Mouse (Mus musculus): Measurements from ENCODE around the gene Msln. TPM values are rescaled to one million over a fixed set of nuclear protein-coding genes. Genes with fewer than 3 reads are reported as not detected.
"Not testable (repeated sequence)": the region's sequence is repeated elsewhere in the genome, so short reads cannot be mapped to it uniquely, and the experiment has no call there.

The Msln gene
- polyA plus RNA-seq, 1 experiment from 2014 or later = 31.4 TPM

- Histone ChIP-seq H3K9me3 (replicated peaks) (no peaks in the 10 kb centered on the region), H3K4me1 (peaks cover 7% of the 10 kb centered on the region; the same call in 1 of the 2 replicates), H3K27me3 (no peaks in the 10 kb centered on the region), H3K9ac (no peak overlapping the region), H3K27ac (replicated peaks) (no peak overlapping the region), H3K4me3 (replicated peaks) (no peak overlapping the region), H3K36me3 (no peaks in the 10 kb centered on the region), H3K4me2 (replicated peaks) (no peak overlapping the region)
- WGBS = 93% methylated on average over 4 of the region's 4 CpGs
- ATAC-seq (ENCODE audit: insufficient number of reproducible peaks, low FRiP score, low TSS enrichment, low read depth) = no peak
Measured at GRCm38 (mm10) chr17:25748238-25748637, 5.9 kb downstream of the Msln start.

GRCm38 (mm10) chr17:25744311-25744710 lies 9.9 kb downstream of the Msln start:
- ATAC-seq (ENCODE audit: insufficient number of reproducible peaks, low FRiP score, low TSS enrichment, low read depth) = no peak
- Histone ChIP-seq H3K27me3 (no peaks in the 10 kb centered on the region), H3K4me1 (no peaks in the 10 kb centered on the region), H3K9me3 (replicated peaks) (no peaks in the 10 kb centered on the region), H3K4me2 (replicated peaks) (no peak overlapping the region), H3K9ac (no peak overlapping the region), H3K27ac (replicated peaks) (no peak overlapping the region), H3K36me3 (no peaks in the 10 kb centered on the region), H3K4me3 (replicated peaks) (no peak overlapping the region)
- 73% methylated on average over 10 of the region's 10 CpGs for WGBS

- Histone ChIP-seq H3K27me3 (no peaks in the 10 kb centered on the region), H3K4me2 (replicated peaks) (no peak overlapping the region), H3K9me3 (replicated peaks) (no peaks in the 10 kb centered on the region), H3K9ac (no peak overlapping the region), H3K4me1 (no peaks in the 10 kb centered on the region), H3K27ac (replicated peaks) (no peak overlapping the region), H3K4me3 (replicated peaks) (no peak overlapping the region), H3K36me3 (no peaks in the 10 kb centered on the region)
- ATAC-seq (ENCODE audit: insufficient number of reproducible peaks, low FRiP score, low TSS enrichment, low read depth) = no peak
- 89% methylated on average over 9 of the region's 9 CpGs for WGBS
Measured at GRCm38 (mm10) chr17:25743831-25744230, 10.3 kb downstream of the Msln start.

- not testable (repeated sequence) for H3K27ac ChIP-seq (replicated peaks); H3K4me2 ChIP-seq (replicated peaks); H3K4me1 ChIP-seq; H3K9me3 ChIP-seq (replicated peaks); ATAC-seq (ENCODE audit: insufficient number of reproducible peaks, low FRiP score, low TSS enrichment, low read depth); H3K9ac ChIP-seq; H3K36me3 ChIP-seq; H3K4me3 ChIP-seq (replicated peaks); H3K27me3 ChIP-seq
- WGBS = 65% methylated on average over 12 of the region's 12 CpGs
Measured at GRCm38 (mm10) chr17:25741471-25741870, 12.7 kb downstream of the Msln start.

- no peak for ATAC-seq (ENCODE audit: insufficient number of reproducible peaks, low FRiP score, low TSS enrichment, low read depth)
- WGBS = 77% methylated on average over 7 of the region's 7 CpGs
- Histone ChIP-seq H3K9me3 (replicated peaks) (no peaks in the 10 kb centered on the region), H3K27ac (replicated peaks) (no peak overlapping the region), H3K9ac (no peak overlapping the region), H3K27me3 (peaks cover 5% of the 10 kb centered on the region; the same call in 1 of the 2 replicates), H3K4me1 (no peaks in the 10 kb centered on the region), H3K36me3 (no peaks in the 10 kb centered on the region), H3K4me2 (replicated peaks) (no peak overlapping the region), H3K4me3 (replicated peaks) (no peak overlapping the region)
Measured at GRCm38 (mm10) chr17:25738861-25739260, 15.3 kb downstream of the Msln start.

- ATAC-seq (ENCODE audit: insufficient number of reproducible peaks, low FRiP score, low TSS enrichment, low read depth) = peak; percentile 27; the same call in 1 of the 2 replicates
- Histone ChIP-seq H3K27me3 (peaks cover 5% of the 10 kb centered on the region; the same call in 1 of the 2 replicates), H3K9ac (no peak within 1 kb of the TSS), H3K36me3 (0 out of 2 replicates have a peak, but pooled peaks cover 6% of the 10 kb centered on the region), H3K27ac (replicated peaks) (no peak within 1 kb of the TSS), H3K4me2 (replicated peaks) (no peak within 1 kb of the TSS), H3K9me3 (replicated peaks) (no peaks in the 10 kb centered on the region), H3K4me1 (no peaks in the 10 kb centered on the region), H3K4me3 (replicated peaks) (no peak within 1 kb of the TSS)
- WGBS = 63% methylated on average over 3 of the region's 3 CpGs
Measured at GRCm38 (mm10) chr17:25735745-25736144, 18.4 kb downstream of the Msln start, which contains the start of gene Mslnl. Gene Mslnl, plus strand, starts transcription at chr17:25736042.

GRCm38 (mm10) chr17:25735246-25735645 lies 18.9 kb downstream of the Msln start:
- Histone ChIP-seq H3K4me1 (no peaks in the 10 kb centered on the region), H3K36me3 (peaks cover 11% of the 10 kb centered on the region; the same call in 1 of the 2 replicates), H3K4me3 (replicated peaks) (no peak overlapping the region), H3K27ac (replicated peaks) (no peak overlapping the region), H3K4me2 (replicated peaks) (no peak overlapping the region), H3K9me3 (replicated peaks) (no peaks in the 10 kb centered on the region), H3K27me3 (peaks cover 5% of the 10 kb centered on the region; the same call in 1 of the 2 replicates), H3K9ac (no peak overlapping the region)
- WGBS = 83% methylated on average over 5 of the region's 5 CpGs
- ATAC-seq (ENCODE audit: insufficient number of reproducible peaks, low FRiP score, low TSS enrichment, low read depth) = no peak

- no peaks in the 10 kb centered on the region for H3K9me3 ChIP-seq (replicated peaks)
- peaks cover 14% of the 10 kb centered on the region for H3K4me1 ChIP-seq
- H3K4me3 ChIP-seq (replicated peaks) = no peak overlapping the region
- ATAC-seq (ENCODE audit: insufficient number of reproducible peaks, low FRiP score, low TSS enrichment, low read depth) = no peak
- 21% methylated on average over 2 of the region's 2 CpGs for WGBS
- no peak overlapping the region for H3K4me2 ChIP-seq (replicated peaks)
- peaks cover 17% of the 10 kb centered on the region for H3K36me3 ChIP-seq
- no peaks in the 10 kb centered on the region for H3K27me3 ChIP-seq
- no peak overlapping the region for H3K27ac ChIP-seq (replicated peaks)
- H3K9ac ChIP-seq = no peak overlapping the region
Measured at GRCm38 (mm10) chr17:25732082-25732481, 22.1 kb downstream of the Msln start.

- Histone ChIP-seq H3K36me3 (peaks cover 27% of the 10 kb centered on the region), H3K27ac (replicated peaks) (no peak overlapping the region), H3K4me2 (replicated peaks) (peak overlapping the region; percentile 93), H3K9ac (peak overlapping the region; percentile 72), H3K9me3 (replicated peaks) (no peaks in the 10 kb centered on the region), H3K4me1 (peaks cover 29% of the 10 kb centered on the region), H3K27me3 (no peaks in the 10 kb centered on the region), H3K4me3 (replicated peaks) (peak overlapping the region; percentile 64)
- WGBS = 29% methylated on average over 4 of the region's 4 CpGs
- ATAC-seq (ENCODE audit: insufficient number of reproducible peaks, low FRiP score, low TSS enrichment, low read depth) = no peak
Measured at GRCm38 (mm10) chr17:25728009-25728270, 26.2 kb downstream of the Msln start.

GRCm38 (mm10) chr17:25727265-25728008 lies 26.7 kb downstream of the Msln start, which contains the start of the genes Chtf18 and Rpusd1:
Gene Chtf18, minus strand, starts transcription at chr17:25727419.
Gene Rpusd1, plus strand, starts transcription at chr17:25727670.
- peak; percentile 98 for ATAC-seq (ENCODE audit: insufficient number of reproducible peaks, low FRiP score, low TSS enrichment, low read depth)
- peak within 1 kb of the TSS; percentile 64 for H3K4me3 ChIP-seq (replicated peaks)
- H3K9ac ChIP-seq = peak within 1 kb of the TSS; percentile 72
- H3K4me2 ChIP-seq (replicated peaks) = peak within 1 kb of the TSS; percentile 93
- peaks cover 28% of the 10 kb centered on the region for H3K36me3 ChIP-seq
- H3K9me3 ChIP-seq (replicated peaks) = no peaks in the 10 kb centered on the region
- peaks cover 29% of the 10 kb centered on the region for H3K4me1 ChIP-seq
- 0 out of 2 replicates have a peak within 1 kb of the TSS, but pooled peaks have one; percentile 31 for H3K27ac ChIP-seq (replicated peaks)
- no peaks in the 10 kb centered on the region for H3K27me3 ChIP-seq
- under 1% methylated on average over 37 of the region's 37 CpGs for WGBS

GRCm38 (mm10) chr17:25725264-25725663 lies 28.9 kb downstream of the Msln start:
- Histone ChIP-seq H3K4me1 (peaks cover 29% of the 10 kb centered on the region), H3K4me2 (replicated peaks) (no peak overlapping the region), H3K9me3 (replicated peaks) (no peaks in the 10 kb centered on the region), H3K27me3 (no peaks in the 10 kb centered on the region), H3K36me3 (peaks cover 37% of the 10 kb centered on the region), H3K4me3 (replicated peaks) (no peak overlapping the region), H3K27ac (replicated peaks) (no peak overlapping the region), H3K9ac (no peak overlapping the region)
- 90% methylated on average over 6 of the region's 6 CpGs for WGBS
- ATAC-seq (ENCODE audit: insufficient number of reproducible peaks, low FRiP score, low TSS enrichment, low read depth) = no peak

- H3K4me3 ChIP-seq (replicated peaks) = no peak overlapping the region
- no peak for ATAC-seq (ENCODE audit: insufficient number of reproducible peaks, low FRiP score, low TSS enrichment, low read depth)
- 76% methylated on average over 7 of the region's 7 CpGs for WGBS
- H3K27ac ChIP-seq (replicated peaks) = no peak overlapping the region
- no peaks in the 10 kb centered on the region for H3K27me3 ChIP-seq
- no peak overlapping the region for H3K4me2 ChIP-seq (replicated peaks)
- H3K9ac ChIP-seq = no peak overlapping the region
- no peaks in the 10 kb centered on the region for H3K9me3 ChIP-seq (replicated peaks)
- peaks cover 26% of the 10 kb centered on the region for H3K4me1 ChIP-seq
- H3K36me3 ChIP-seq = peaks cover 35% of the 10 kb centered on the region
Measured at GRCm38 (mm10) chr17:25723919-25724318, 30.3 kb downstream of the Msln start.

Measured in embryonic facial prominence, embryonic 15.5 days (tissue).